Mouse (Mus musculus) left cerebral cortex, postnatal 4 days (tissue): ENCODE measurements around the gene Itgav. TPM values are rescaled to one million over a fixed set of nuclear protein-coding genes. Genes with fewer than 3 reads are reported as not detected.
A peak's percentile ranks its signal among the peaks of the same experiment; 100 is the strongest.
"Not testable (repeated sequence)": the region's sequence is repeated elsewhere in the genome, so short reads cannot be mapped to it uniquely, and the experiment has no call there.

Experiments
- DNase-seq: peaks from one replicate; pipeline ENCODE4 v3.0.0-alpha.2; 2022
- intact Hi-C: fragments of 180-260 bp; cut with DNase I; formaldehyde crosslinking; loops from one replicate; pipeline ENCODE4 v1.15.1; 2025
- total RNA-seq, 2 experiments: library from RNA; stranded (reverse); gene quantifications; 2 replicates each; pipeline ENCODE4 v1.2.3; 2021

Gene Itgav
- total RNA-seq, 2 experiments from 2014 or later = 29.7 to 30.6 TPM

DNA sequence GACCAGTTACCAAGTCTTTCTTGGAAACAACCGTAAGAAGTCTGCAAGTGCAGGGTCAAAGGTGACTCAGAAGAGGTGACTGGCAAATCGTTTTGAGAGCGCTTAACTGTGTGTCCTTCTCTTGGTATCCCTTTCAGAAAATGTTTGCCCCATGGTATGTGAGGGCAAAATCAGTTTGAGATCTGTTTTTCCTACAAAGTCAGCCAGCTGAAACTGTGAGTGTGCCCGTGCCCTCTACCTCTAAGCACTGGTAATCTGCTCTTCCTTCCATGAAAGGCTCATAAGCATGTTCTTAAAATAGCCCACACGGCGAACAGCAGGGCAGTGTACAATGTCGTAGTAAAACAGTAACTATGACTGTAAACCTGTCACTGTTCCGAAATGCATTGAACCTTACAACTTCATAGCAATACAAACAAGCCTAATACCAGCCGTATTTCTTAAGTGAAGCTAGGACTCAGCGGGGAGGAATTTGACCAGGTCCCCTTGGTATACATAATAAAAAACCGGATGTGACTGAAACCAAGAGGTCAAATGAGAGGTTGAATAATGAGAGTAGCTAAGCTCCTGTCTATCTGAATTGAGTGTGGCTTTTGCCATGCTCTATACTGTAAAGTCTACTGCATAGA is 14.2 kb upstream of the Itgav start:
- intact Hi-C loops = no loop called here
- no peak for DNase-seq

DNA sequence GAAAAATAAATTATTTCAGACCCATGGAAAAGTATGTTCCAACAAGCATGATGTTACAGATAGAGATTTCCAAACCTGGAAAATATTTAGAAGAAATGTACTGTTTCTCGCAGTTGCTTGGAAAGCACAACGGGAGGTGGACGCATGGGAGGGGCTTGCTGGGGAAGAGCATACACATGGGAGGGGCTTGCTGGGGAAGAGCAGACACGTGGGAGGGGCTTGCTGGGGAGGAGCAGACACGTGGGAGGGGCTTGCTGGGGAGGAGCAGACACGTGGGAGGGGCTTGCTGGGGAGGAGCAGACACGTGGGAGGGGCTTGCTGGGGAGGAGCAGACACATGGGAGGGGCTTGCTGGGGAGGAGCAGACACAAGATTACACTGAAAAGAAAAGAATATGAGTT is 10.9 kb upstream of the Itgav start:
- intact Hi-C loops = not testable (repeated sequence)

DNA sequence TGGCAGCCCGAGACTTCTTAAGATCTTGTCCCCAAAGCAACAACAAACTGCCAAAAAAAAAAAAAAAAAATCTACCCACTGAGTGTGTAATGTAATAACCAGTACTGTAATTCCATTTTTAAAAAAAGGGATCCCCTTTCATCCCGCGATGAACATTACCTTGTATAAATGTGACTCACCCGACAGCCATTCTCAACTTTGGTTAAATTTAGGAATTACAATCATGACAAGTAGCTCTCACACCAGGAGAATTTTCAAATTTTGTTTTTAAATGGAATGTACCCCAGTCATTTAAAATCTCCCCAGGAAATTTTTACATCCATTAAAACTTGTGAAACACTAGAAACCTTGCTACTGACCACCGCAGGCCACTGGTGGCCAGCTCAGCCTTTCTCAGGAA is 10.3 kb upstream of the Itgav start:
- DNase-seq = no peak
- intact Hi-C loops = no loop called here

More for the DNA sequence above, 10.9 kb upstream of the Itgav start:
- DNase-seq = not testable (repeated sequence)

DNA sequence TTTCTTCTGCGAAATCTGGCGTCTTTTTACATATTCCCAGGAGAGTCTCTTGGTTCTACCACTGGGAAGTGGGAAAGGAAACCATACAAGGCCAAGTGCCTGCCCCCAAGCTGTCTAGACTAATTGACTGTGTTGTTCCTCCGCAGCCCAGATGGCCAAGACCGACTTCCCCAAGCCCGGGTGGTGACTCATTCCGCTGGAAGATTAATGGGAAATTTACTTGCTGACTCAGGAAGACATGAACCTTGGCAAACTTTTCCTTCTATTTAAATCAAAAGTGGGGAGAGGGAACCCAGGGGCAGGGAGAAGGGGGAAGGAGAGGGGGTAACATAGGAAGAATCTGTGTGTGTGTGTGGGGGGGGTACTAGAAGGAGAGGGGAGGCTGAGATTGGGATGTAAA is 9.4 kb upstream of the Itgav start:
- peak; percentile 72 for DNase-seq
- intact Hi-C loops = no loop called here

DNA sequence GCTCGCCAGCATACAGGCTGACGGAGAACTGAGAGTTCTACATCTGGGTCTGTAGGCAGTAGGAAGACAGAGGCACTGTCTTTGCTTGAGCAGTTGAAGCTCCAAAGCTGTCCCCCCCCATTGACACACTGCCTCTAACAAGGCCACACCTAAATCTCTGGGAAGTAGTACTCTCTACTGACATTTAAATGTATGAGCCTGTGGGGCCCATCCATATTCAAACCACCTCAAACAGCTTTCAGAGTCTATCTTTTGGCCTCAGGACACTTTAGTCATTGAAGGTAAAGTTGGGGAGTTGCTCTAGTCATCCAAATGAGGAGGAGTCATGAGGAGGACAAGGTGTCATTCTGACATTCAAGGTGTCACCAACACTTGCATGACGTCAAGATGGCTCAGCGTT is 5.9 kb upstream of the Itgav start:
- no peak for DNase-seq
- intact Hi-C loops = no loop called here

DNA sequence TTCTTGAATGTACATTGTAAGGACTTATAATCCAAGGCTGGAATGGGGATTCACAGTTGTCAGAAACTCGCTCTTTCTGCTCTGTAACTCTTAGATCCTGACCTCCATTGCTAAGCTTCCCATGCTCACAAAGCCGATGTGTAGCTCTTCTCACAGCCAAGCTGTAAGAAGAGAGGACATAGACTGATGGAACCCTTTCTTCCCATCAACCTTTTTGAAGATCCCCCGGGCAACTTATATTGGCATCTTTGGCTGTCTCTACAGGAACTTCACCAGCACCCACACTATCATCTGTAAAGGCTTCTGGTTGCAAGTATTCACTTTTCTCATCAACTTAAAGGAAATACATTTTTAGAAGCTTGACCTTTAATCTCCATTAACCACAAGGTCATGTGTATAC is 2.6 kb upstream of the Itgav start:
- no peak for DNase-seq
- intact Hi-C loops = loop anchor here (2.0 kb wide), 1 partner anchor 15 kb away; no protein-coding TSS in a partner anchor

DNA sequence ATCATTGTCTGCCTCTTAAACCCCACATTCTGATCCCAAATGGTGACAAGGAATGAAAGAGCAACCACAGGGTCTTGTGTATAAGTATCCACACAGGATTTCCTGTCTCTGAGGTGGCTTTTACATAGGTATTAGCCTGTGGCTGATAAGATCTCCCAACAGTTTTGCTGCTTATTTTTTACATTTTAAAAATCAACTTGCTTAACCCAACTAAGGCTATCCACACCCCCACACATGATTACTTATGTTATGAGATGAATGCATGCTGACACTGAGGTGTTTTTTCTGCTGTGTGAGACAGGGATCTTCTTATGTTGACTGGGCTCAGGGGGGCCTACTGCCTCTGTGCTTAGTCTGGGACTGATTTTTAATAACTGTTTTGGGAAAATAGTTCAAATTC is 1.3 kb upstream of the Itgav start:
- DNase-seq = no peak
- intact Hi-C loops = no loop called here

DNA sequence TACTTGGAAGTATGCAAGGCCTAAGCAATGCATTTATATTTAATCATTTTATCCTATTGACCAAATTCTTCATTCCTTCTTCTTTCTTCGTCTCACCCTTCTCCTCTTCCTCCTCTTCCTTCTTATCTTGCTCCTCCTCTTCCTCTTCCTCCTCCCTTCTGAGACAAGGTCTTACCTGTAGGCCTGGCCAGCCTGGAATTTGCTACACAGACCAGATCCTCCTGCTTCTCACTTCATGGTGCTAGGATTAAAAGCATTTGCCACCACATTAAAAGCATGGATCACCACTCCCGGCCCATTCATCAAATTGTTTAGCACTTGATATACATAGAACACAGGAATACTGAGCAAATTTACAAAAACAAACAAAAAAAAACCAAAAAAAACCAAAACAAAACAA is 851 bp upstream of the Itgav start:
- DNase-seq = no peak
- intact Hi-C loops = no loop called here

DNA sequence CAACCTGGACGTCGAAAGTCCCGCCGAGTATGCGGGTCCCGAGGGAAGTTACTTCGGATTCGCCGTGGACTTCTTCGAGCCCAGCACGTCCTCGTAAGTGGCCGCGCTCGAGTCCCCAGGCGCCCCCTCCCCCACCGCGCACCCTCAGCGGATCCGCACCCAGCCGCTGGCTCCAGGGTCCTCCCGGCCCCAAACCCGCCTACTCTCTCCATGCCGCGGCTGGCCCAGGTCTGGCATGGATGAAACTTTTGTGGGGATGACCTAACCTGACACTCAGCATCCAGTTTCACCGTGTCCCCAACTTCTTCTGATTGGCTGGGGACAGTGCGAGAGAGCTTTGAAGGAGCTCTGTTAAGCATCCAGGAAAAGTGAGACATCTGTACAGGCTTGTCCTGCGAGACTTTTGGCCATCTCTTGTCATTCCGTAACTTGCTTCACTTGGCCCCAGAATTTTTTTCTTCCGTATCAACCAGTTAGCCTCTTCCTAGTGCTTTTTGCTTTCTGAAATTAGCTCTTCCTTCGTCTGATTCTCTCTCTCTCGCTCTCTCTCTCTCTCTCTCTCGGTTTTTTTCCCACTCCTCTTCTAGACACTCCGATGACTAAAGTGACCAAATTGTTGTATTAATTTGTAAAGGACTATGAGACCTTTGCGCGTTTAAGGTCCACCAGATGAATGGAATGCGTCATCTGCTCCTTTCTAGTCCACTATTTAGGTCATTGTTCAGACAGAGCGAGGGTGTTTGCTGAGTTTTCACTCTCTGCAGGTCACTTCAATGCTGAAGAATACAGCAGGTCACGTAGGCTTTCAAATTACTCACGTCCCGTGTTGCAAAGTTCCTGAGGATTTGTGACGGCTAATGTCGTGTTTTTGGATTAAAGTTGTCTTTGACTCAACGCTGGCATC is 882 bp downstream of the Itgav start:
- DNase-seq = peak; percentile 32
- intact Hi-C loops = no loop called here

DNA sequence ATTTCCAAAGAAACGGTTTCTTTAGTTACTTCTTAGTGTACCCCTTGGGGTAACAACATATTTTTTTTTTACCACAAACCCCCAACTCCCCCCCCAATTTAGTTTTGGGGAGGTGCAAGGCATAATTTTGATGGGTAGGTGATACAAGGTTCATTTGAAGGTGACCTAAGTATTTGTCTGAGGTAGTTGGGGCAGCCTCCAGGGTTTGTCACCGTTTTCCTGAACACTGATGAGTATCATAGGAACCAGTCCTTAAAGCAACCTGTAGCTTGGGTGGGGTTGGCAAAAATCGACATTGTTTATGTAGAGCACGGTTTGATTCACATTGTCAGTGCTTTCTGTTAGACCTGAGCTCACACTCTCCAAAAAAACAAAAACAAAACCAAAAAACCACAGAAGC is 1.6 kb downstream of the Itgav start:
- intact Hi-C loops = no loop called here
- DNase-seq = no peak

DNA sequence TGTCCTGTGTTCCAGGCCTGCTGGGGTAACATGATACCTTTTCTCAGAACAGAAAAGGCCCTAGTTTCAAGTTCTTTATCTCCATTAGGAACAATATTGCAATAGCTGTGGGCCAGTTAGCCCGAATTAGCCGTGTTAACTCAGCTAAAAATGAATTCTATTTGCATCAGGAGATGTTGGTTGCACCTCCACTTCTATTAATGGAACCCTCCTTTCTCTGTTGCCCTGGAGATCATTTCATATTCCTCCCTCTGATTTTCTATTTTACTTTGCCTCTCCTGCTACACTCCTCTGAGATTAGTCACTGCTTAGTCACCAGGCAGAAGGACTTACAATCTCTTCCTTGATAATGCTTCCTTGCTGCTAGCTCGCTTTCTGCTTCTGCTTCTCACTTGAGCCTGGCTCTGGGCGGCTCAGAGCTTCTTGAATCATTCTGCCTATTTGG is 4.1 kb downstream of the Itgav start:
- DNase-seq = no peak
- intact Hi-C loops = no loop called here

DNA sequence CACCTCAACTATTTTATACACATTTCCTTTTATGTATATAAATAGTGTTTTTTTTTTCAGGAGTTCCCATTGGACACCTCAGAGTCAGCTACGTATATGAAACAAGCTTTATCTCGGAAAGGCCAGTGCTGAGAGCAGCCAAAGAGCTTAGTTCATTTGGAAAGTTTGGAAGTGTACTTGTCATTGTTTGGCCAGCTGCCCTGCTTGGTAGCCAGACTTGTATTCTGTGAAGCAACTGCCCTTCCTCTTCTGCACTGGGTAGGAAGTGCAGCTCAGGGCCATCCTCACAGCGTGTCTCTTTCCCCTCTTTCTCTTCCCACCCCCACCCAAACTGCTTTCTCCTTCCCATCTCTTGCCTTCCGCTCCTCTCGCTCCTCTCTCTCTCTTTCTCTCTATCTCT is 5.1 kb downstream of the Itgav start:
- DNase-seq = peak; percentile 50
- intact Hi-C loops = no loop called here

DNA sequence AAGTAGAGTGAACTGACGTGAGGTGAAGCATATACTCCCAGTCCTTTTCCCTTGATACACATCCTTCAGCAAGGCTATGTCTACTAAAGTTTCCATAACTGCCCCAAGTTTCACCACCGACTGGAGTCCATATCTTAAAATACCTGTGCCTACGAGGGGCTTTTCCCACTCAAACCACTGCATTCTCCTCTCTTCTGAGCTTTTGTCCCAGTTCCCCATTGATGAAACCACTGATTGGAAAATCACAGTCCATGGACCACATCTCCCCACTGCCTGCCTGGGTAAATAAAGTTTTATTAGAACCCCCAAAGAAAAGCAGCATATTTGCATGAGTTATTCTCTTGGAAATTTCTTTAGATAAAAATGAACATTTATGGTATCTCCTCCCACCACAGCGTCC is 8.7 kb downstream of the Itgav start:
- DNase-seq = no peak
- intact Hi-C loops = loop anchor here (5.0 kb wide), 1 partner anchor 294 kb away; no protein-coding TSS in a partner anchor

DNA sequence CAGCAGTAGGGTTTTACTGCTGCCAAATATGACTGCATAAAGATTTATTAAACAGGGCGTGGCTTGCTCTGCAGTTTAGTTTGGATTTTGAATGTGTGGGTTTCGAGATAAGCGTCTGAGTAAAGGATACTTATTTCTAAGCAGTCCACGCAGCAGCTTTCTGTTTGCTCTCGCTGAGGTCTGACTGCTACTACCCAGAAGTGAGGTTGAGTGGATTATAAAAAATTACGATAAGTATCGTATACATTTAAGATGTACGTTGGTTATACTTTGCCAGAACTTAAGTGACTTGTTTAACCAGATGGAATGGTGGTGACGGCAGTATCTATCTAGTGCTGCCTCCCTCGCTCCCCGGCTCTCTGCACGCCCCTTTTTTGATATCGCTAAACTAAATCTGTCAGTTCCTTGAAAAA is 9.8 kb downstream of the Itgav start:
- intact Hi-C loops = loop anchor here (5.0 kb wide), 1 partner anchor 293 kb away; no protein-coding TSS in a partner anchor
- DNase-seq = no peak

DNA sequence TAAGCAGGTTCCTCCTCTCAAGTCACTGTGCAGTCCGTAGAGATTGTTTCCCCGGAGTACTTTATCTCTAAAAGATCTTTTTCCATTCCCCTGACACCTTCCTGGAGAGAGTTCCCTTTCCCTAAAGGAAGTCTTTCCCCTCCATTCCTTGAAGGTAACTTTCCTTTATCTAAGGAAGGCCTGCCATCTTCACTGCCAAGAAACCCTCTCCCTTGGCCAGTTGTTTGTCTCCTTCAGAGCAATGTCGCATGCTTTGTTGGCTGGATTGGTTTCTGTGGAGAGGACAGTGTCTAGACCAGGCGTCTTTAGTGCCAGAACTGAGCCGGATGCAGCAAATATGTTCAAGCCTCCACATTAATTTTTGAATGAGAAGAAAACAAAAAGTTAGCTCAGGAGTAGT is 11.1 kb downstream of the Itgav start:
- intact Hi-C loops = no loop called here
- no peak for DNase-seq

DNA sequence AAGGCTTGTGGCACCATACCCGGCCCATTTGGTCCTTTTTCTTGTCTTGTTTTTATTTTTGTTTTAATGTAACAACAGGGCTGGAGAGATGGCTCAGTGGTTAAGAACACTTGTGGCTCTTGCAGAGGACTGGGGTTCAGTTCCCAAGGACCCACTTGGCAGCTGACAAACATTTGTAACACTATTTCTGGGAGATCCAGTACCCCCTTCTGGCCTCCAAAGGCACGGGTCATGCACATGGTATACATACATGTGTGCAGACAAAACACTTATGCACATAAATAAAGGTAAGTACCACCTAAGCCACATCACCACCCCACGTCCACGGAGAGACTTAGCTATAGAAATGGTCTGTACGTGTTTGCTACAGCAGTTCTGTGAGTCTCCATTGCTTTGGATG is 12.6 kb downstream of the Itgav start:
- no peak for DNase-seq
- intact Hi-C loops = no loop called here

DNA sequence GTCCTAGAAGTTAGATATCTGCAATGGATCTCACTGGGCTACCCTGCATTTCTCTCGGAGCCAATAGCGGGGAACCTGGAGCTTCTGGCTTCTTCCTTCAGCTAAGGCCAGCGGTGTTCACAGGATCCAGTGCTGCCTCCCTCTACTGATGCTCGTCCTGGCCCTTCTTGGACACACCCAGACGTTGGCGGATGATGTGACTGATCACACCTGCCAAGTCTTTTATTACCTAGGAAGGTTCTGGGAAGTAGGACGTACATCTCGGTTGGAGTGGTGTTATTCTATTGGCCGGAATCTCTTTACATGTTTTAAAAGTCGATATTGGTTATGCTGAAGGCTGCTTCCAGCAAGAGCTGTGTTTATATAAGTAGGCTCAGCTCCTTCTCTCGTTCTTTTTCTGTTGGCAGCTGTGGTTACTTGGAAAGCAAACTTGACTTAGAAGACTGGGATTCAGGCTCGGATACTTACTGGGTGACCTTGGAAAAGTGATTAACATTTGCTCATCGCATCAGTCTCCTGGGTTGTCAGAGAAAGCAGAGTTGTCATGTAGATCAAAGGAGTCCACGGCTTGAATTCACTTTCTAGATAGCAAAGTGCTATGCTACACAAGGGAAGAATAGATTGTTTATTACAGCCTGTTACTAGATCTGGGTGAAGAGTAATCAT is 14.5 kb downstream of the Itgav start:
- intact Hi-C loops = no loop called here
- no peak for DNase-seq

DNA sequence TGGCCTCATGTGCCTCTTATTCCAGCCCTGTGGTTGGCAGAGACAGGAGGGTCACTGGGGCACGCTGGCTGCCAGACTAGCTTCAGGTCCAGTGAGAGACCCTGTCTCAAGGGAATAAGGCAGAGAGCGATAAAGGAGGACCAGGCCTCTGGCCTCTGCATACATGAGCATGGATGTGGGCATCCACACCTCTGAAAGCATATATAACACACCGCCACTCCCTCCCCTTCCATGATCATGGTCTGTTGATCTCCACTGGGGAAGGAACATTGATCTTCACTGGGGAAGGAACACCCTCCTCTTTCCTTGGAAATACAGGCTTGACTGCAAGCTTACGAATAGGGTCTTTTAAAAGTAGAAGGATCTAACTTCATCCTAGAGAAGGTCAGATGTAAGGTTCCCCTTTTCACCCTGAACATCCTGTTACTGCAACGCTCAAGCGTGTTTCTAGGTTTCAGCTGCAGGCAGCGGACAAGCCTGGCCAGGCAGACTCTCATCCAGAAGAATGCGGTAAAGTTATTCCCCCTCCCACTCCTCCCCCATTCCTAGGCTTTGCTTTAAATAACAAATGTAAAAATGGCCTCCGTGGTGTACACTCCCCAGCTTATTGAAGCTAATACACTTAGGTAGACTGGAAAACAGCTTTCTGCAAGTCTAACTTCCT is 15.4 kb downstream of the Itgav start:
- intact Hi-C loops = no loop called here

DNA sequence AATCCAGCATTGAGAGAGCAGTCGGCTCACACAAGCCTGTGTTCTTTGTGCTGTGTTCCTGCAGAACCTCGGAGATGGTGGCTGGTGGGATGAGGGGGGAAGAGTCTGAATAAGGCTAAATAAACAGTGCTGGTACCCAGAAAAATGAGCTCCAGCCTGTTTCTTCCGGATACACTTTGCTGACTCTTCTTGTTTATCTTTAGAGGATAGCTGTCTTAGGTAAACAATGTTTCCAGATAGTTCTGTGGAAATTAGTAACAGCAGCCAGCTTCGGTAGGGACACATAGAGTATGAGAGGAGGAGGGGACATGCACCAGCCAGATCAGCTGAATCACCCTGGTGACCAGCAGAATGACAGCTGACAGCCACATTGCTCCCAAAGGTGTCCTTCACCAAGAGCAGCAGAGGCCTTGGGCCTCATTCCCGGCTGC is 16.4 kb downstream of the Itgav start:
- intact Hi-C loops = no loop called here
- DNase-seq = no peak

More for the DNA sequence above, 15.4 kb downstream of the Itgav start:
- DNase-seq = no peak

DNA sequence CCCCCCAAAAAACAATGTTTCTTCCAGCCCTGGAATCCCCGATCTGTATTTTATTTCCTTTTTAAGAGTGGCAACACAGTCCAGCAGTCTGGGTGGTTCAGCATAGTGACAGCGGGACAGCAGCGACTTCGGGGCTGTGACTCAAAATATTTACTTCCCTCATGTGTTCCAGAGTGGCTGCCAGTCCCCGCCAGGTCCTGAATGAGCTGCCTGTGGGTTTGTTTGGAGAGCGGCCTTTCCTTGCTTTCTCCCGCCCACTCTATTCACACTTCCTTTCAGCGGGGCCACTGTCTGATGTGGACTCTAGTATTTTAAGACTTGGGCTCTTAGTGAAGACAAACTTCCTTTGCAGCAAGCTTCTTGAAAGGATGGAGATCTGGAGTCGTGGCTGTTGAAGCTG is 18.0 kb downstream of the Itgav start:
- intact Hi-C loops = no loop called here
- peak; percentile 10 for DNase-seq

DNA sequence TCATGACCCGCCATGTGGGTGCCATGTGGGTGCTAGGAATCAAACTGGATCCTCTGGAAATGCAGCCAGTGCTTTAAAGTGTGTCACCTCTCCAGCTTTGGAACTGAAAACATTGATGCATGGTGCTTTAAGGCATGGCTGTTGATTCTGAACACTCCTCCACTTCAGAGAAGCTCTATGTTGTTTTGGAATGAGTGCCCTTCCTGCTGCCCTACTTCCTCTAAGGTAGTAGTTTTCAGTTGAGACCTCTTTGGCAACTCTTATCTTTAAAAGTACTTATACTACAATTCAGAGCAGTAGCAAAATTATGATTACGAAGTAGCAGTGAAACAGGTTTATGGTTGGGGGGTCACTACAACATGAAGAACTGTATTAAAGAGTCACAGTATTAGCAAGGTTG is 18.6 kb downstream of the Itgav start:
- intact Hi-C loops = no loop called here
- DNase-seq = no peak
